Mouse (Mus musculus): ENCODE measurements around the gene Dhx9.
"Not testable (repeated sequence)": the region's sequence is repeated elsewhere in the genome, so short reads cannot be mapped to it uniquely, and the experiment has no call there.

DNA sequence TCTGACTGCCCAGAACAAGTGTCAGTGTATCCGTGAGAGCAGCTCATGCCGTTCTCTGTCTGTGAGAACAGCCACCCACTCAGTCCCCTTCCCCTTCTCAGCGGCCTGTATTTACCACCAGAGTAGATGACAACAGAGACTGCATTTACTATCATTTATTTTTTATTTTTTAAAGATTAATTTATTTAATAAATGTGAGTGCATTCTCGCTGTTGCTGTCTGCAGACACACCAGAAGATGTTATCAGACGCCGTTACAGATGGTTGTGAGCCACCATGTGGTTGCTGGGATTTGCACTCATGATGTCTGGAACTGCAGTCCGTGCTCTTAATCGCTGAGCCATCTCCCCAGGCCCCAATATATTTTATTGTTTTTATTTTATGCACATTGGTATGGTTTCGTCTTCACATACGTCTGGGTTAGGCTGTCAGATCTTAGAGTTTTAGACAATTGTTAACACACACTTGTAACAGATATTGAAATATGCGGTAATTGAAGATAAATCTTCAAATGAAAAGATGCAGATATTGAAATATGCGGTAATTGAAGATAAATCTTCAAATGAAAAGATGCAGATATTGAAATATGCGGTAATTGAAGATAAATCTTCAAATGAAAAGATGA, 74.0 kb downstream of the Dhx9 start:
- TF ChIP-seq USF1 (IDR thresholded peaks at IDR 0.05; ENCODE audit: low read depth); POLR2A (IDR thresholded peaks at IDR 0.05; ENCODE audit: insufficient read length, low read depth); MAX (IDR thresholded peaks at IDR 0.05; ENCODE audit: low read depth); POLR2AphosphoS2 (IDR thresholded peaks at IDR 0.05; ENCODE audit: insufficient read length, low read depth); SRF (IDR thresholded peaks at IDR 0.05; ENCODE audit: control insufficient read depth, insufficient read length, low read depth); TCF12 (IDR thresholded peaks at IDR 0.05; ENCODE audit: insufficient read depth, poor library complexity, severe bottlenecking): not testable (repeated sequence)
